Mouse (Mus musculus) lung, embryonic 15.5 days (tissue): Measurements from ENCODE around the gene Rem2. TPM values are rescaled to one million over a fixed set of nuclear protein-coding genes. Genes with fewer than 3 reads are reported as not detected.

Source experiments
- ATAC-seq: fragments of 200-750 bp; cut with Nextera tagmentation; 2 replicates; pipeline ENCODE4 v1.8.0; 2017; ENCODE audit warnings: moderate number of reproducible peaks, borderline replicate concordance; ENCODE audit not compliant: low FRiP score, low TSS enrichment; ENCODE audit errors: extremely low read depth
- H3K27ac ChIP-seq: fragments of 300-500 bp; sonication (generic); 2 replicates; pipeline ENCODE4 v1.5.1; 2015; ENCODE audit warnings: moderate library complexity, mild to moderate bottlenecking, inconsistent platforms
- H3K27me3 ChIP-seq: fragments of 300-500 bp; sonication (generic); 2 replicates; pipeline ENCODE4 v1.6.1; 2015; ENCODE audit warnings: inconsistent platforms
- H3K36me3 ChIP-seq: fragments of 300-500 bp; sonication (generic); 2 replicates; pipeline ENCODE4 v1.6.1; 2015; ENCODE audit warnings: inconsistent platforms
- H3K4me1 ChIP-seq: fragments of 300-500 bp; sonication (generic); 2 replicates; pipeline ENCODE4 v1.6.1; 2015; ENCODE audit warnings: inconsistent platforms
- H3K4me2 ChIP-seq: fragments of 300-500 bp; sonication (generic); 2 replicates; pipeline ENCODE4 v1.6.1; 2015; ENCODE audit warnings: inconsistent platforms, mild to moderate bottlenecking, moderate library complexity
- H3K4me3 ChIP-seq: fragments of 300-500 bp; sonication (generic); 2 replicates; pipeline ENCODE4 v1.5.1; 2015; ENCODE audit warnings: mild to moderate bottlenecking, inconsistent platforms
- H3K9ac ChIP-seq: fragments of 300-500 bp; sonication (generic); 2 replicates; pipeline ENCODE4 v1.6.1; 2015; ENCODE audit warnings: inconsistent platforms
- H3K9me3 ChIP-seq: fragments of 300-500 bp; sonication (generic); 2 replicates; pipeline ENCODE4 v1.6.1; 2016; ENCODE audit warnings: inconsistent platforms
- WGBS: fragments of 180-500 bp; shearing (Covaris S2); methylation state at CpG from one replicate; pipeline ENCODE4 v1.1.7; 2015; 5-methylcytosine and 5-hydroxymethylcytosine counted together
- polyA plus RNA-seq: library from polyadenylated mRNA; unstranded; fragments of >200 nt; fragmentation: Nextera tagmentation; extraction: Ambion mirVana; gene quantifications from 2 replicates; pipeline ENCODE4 v1.2.1, GENCODE M21; 2015

The Rem2 gene
- polyA plus RNA-seq, 1 experiment from 2014 or later = 16.2 TPM

DNA sequence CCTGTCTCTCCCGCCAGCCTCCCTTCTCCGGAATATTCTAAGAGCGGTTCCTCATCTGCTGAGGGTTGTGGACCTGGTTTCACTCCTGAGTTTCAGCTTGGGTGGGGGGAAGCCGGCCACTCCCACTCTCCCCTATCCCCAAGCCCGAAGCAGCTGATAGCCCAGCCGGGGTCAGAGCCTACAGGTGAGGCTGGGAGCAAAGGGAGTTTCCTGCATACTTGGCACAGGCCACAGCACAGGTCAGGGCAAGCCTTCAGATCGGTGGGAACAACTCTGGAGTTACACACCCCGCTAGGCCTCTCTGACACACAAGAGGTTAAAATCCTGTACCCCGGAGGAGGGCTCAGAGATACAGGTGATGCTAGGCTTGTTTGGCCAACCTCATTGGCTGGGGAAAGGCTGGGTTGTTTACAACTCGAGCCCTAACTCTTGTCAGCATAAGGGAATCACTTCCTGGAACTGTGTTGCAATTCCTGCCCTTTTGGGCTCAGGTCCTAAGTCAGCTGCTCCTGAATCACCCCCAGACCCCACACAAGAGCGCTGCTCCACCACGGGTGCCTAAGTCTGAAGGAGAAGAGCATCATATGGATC is 41.9 kb upstream of the Rem2 start:
- H3K4me1 ChIP-seq = peaks cover 50% of the 10 kb centered on the region
- H3K27me3 ChIP-seq = no peaks in the 10 kb centered on the region
- no peak for ATAC-seq
- H3K36me3 ChIP-seq = peaks cover 38% of the 10 kb centered on the region
- H3K4me2 ChIP-seq = peak overlapping the region; percentile 77
- H3K9ac ChIP-seq = peak overlapping the region; percentile 97
- WGBS = 50% methylated on average over 12 of the region's 12 CpGs
- H3K4me3 ChIP-seq = peak overlapping the region; percentile 85
- no peaks in the 10 kb centered on the region for H3K9me3 ChIP-seq
- H3K27ac ChIP-seq = peak overlapping the region; percentile 99

DNA sequence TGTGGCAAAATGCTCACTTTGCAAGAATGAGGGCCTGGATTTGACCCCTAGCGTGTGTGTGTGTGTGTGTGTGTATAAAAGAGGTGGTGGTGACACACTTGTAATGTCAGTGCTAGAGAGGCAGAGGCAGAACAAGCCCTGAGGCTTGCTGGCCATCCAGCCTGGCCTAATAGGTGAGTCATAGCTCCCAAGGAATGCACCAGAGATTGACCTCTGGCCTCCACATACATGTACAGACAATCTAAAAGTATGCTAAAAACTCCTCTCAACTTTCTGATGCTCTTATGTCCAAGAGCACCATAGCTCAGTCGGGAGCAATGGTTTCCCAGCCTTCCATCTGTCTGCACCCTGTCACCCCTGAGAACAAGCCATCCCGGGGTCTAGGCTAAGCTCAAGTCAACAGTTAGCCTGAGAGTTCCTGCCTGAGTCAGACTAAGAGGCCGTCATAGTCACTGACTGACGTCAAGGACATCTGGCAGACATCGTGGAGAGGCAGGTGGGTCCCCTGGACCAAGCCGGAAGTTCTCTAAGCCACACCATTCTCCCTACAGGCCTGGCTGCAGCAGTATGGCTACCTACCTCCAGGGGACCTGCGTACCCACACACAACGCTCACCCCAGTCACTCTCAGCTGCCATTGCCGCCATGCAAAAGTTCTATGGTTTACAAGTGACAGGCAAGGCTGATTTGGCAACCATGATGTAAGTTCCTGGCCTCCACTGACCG is 40.5 kb upstream of the Rem2 start:
- no peaks in the 10 kb centered on the region for H3K9me3 ChIP-seq
- no peak overlapping the region for H3K4me3 ChIP-seq
- WGBS = 75% methylated on average over 11 of the region's 11 CpGs
- H3K36me3 ChIP-seq = peaks cover 51% of the 10 kb centered on the region
- no peak for ATAC-seq
- H3K4me1 ChIP-seq = peaks cover 37% of the 10 kb centered on the region
- H3K4me2 ChIP-seq = no peak overlapping the region
- no peaks in the 10 kb centered on the region for H3K27me3 ChIP-seq
- H3K27ac ChIP-seq = no peak overlapping the region
- no peak overlapping the region for H3K9ac ChIP-seq

DNA sequence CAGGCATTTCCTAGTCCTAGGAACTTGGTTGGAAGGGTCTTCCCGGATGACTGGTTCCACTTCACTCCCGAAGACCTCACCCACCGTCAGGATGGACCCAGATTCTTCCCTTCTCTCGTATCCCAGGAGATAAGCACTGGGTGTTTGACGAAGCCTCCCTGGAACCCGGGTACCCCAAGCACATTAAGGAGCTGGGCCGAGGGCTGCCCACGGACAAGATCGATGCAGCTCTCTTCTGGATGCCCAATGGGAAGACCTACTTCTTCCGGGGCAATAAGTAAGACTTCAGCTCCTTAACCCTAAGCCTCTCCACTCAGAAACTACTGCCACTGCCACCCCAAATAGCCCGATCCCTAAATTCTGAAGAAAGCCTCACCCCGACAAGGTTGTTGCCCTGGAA is 36.7 kb upstream of the Rem2 start:
- H3K4me2 ChIP-seq = no peak overlapping the region
- H3K4me3 ChIP-seq = no peak overlapping the region
- H3K36me3 ChIP-seq = peaks cover 64% of the 10 kb centered on the region
- WGBS = 82% methylated on average over 12 of the region's 12 CpGs
- peaks cover 35% of the 10 kb centered on the region for H3K4me1 ChIP-seq
- no peak overlapping the region for H3K27ac ChIP-seq
- no peaks in the 10 kb centered on the region for H3K9me3 ChIP-seq
- ATAC-seq = no peak
- no peak overlapping the region for H3K9ac ChIP-seq
- H3K27me3 ChIP-seq = no peaks in the 10 kb centered on the region

DNA sequence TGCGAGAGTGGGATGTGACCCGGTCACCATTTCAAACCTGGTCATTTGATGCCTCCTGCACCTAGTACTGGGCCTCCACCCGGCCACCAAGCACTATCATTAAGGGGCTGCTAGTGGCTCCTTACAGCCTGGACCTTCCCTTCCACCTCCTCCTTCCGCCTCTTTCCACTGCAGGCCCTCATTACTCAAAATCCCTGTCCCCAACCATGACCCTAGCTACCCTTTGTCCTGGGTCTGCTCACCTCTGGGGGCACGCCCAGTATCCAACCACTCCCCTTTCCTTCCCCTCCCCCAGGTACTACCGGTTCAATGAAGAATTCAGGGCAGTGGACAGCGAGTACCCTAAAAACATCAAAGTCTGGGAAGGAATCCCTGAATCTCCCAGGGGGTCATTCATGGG is 36.3 kb upstream of the Rem2 start:
- H3K36me3 ChIP-seq = peaks cover 64% of the 10 kb centered on the region
- H3K4me1 ChIP-seq = peaks cover 31% of the 10 kb centered on the region
- ATAC-seq = no peak
- no peaks in the 10 kb centered on the region for H3K27me3 ChIP-seq
- no peaks in the 10 kb centered on the region for H3K9me3 ChIP-seq
- no peak overlapping the region for H3K27ac ChIP-seq
- H3K4me3 ChIP-seq = no peak overlapping the region
- whole genome bisulfite sequencing = 62% methylated on average over 7 of the region's 7 CpGs
- H3K4me2 ChIP-seq = no peak overlapping the region
- no peak overlapping the region for H3K9ac ChIP-seq

DNA sequence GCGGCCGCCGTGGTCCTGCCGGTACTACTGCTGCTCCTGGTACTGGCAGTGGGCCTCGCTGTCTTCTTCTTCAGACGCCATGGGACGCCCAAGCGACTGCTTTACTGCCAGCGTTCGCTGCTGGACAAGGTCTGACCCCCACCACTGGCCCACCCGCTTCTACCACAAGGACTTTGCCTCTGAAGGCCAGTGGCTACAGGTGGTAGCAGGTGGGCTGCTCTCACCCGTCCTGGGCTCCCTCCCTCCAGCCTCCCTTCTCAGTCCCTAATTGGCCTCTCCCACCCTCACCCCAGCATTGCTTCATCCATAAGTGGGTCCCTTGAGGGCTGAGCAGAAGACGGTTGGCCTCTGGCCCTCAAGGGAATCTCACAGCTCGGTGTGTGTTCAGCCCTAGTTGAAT is 35.4 kb upstream of the Rem2 start:
- Histone ChIP-seq H3K36me3 (peaks cover 60% of the 10 kb centered on the region), H3K4me3 (no peak overlapping the region), H3K27me3 (no peaks in the 10 kb centered on the region), H3K4me1 (peaks cover 21% of the 10 kb centered on the region), H3K27ac (no peak overlapping the region), H3K4me2 (no peak overlapping the region), H3K9me3 (no peaks in the 10 kb centered on the region), H3K9ac (no peak overlapping the region)
- ATAC-seq = no peak
- 88% methylated on average over 14 of the region's 14 CpGs for WGBS

DNA sequence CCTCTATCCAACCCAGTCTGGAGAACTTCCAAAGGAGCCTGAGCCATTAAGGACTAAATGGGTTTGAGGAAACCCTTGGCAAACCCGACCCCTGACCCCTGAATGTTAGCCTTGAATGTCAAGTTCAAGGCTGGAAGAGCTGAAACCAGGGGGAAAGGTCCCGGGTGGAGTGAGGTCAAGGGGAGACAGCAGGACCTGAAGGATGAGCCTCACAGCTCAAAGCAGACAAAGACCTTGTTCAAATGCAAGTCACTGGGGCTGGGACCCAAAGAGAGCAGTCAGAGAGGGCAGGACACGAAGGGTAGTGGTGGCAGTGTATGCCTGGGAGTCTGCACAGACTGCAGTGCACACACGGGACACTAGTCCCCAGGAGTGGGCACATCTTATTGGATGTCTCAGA is 34.5 kb upstream of the Rem2 start:
- WGBS = 71% methylated on average over 4 of the region's 4 CpGs
- Histone ChIP-seq H3K36me3 (peaks cover 51% of the 10 kb centered on the region), H3K9me3 (no peaks in the 10 kb centered on the region), H3K4me1 (peaks cover 17% of the 10 kb centered on the region), H3K9ac (no peak overlapping the region), H3K27me3 (no peaks in the 10 kb centered on the region), H3K4me3 (no peak overlapping the region), H3K27ac (no peak overlapping the region), H3K4me2 (no peak overlapping the region)
- ATAC-seq = no peak

DNA sequence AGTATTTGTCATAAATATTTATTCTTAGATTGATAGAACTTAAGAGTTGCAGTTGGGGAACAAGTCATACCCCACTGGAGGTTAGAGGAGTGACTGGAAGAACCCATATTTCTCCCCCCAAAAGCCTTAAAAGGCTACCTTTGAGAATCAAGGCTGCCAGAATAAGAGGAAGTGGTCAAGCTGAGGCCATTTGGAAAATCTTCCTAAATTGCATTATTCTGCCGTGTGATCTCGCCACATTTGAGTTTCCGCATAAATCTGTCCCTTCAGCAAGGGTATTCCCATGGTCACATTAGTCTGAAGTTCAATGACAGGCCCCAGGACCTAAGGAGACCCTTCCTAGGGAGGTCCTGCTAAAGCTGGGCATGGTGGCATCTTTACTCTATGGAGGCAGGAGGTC is 33.4 kb upstream of the Rem2 start:
- H3K27me3 ChIP-seq = no peaks in the 10 kb centered on the region
- no peak overlapping the region for H3K4me3 ChIP-seq
- ATAC-seq = no peak
- peaks cover 17% of the 10 kb centered on the region for H3K4me1 ChIP-seq
- H3K9ac ChIP-seq = no peak overlapping the region
- peaks cover 39% of the 10 kb centered on the region for H3K36me3 ChIP-seq
- no peak overlapping the region for H3K4me2 ChIP-seq
- no peaks in the 10 kb centered on the region for H3K9me3 ChIP-seq
- WGBS = 87% methylated on average over 3 of the region's 3 CpGs
- peak overlapping the region; percentile 80 for H3K27ac ChIP-seq

DNA sequence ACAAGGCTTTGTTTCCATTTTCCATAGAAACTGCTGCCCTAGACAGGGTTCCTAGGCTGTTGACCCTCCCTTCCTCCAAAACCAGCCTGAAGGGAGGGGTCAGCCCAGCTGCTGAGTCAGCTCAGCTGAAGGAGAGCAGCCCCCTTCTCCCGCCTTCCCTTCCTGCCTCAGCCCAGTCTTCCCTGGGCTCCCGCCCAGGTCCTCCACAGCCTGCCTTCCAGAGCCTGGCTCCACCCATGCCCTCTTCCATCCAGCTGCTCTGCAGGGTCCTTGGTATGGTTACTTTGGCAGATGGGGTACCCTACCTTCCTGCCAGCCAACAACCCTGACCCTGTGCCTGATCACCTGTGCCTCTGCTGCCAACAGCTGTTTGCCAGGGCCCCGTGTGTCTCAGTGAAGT is 32.7 kb upstream of the Rem2 start:
- H3K27ac ChIP-seq = peak overlapping the region; percentile 80
- peak; percentile 86 for ATAC-seq
- no peak overlapping the region for H3K9ac ChIP-seq
- no peaks in the 10 kb centered on the region for H3K27me3 ChIP-seq
- no peaks in the 10 kb centered on the region for H3K9me3 ChIP-seq
- H3K36me3 ChIP-seq = peaks cover 35% of the 10 kb centered on the region
- H3K4me1 ChIP-seq = peaks cover 17% of the 10 kb centered on the region
- H3K4me2 ChIP-seq = 0 out of 2 replicates have a peak overlapping the region, but pooled peaks have one; percentile 1
- no peak overlapping the region for H3K4me3 ChIP-seq
- 18% methylated on average over 3 of the region's 3 CpGs for WGBS

DNA sequence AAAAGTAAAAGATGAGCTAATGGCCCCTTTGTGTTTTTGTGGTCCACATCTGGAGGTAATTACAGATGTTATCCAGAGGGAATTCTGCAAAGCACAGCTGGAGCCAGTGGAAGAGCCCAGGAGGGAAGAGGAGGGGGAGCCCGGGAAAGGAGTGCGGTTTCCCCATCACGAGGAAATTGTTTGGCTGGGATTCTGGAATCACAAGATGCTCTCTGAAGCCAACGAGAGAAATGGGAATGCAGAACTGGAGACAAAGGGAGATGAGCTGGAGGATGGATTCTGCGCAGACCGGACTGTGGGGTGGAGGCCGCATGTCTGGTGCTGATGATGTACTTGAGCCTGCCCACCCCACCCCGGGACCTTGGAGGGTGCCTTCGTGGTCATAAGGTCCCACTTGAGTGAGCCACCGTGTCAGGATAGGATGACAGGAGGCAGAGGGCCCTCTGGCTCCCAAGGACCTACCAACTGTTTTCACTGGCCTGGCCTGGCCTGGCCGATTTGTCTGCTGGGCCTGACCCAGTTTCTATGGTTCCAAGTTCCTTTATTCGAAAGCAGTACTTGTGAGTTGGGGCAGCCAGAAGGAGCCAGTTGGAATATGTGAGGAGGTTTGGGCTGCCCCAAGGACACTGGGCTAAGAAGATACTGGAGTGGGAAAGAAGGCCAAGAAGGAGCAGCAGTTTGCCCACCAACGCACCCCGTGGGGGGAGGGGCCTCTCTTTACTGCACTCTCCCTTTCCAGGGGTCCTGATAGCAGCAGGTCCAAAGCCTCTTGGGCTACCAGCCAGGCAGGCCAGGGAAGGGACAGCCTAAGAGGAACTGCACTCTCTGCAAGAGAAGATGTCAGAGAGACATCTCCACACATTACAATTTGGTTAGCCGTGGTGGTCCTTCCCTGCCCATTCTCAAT is 31.9 kb upstream of the Rem2 start:
- 54% methylated on average over 15 of the region's 15 CpGs for WGBS
- Histone ChIP-seq H3K27me3 (no peaks in the 10 kb centered on the region), H3K9me3 (no peaks in the 10 kb centered on the region), H3K4me1 (peaks cover 17% of the 10 kb centered on the region), H3K4me2 (no peak overlapping the region), H3K27ac (peak overlapping the region; percentile 80), H3K36me3 (peaks cover 28% of the 10 kb centered on the region), H3K9ac (no peak overlapping the region), H3K4me3 (no peak overlapping the region)
- no peak for ATAC-seq

DNA sequence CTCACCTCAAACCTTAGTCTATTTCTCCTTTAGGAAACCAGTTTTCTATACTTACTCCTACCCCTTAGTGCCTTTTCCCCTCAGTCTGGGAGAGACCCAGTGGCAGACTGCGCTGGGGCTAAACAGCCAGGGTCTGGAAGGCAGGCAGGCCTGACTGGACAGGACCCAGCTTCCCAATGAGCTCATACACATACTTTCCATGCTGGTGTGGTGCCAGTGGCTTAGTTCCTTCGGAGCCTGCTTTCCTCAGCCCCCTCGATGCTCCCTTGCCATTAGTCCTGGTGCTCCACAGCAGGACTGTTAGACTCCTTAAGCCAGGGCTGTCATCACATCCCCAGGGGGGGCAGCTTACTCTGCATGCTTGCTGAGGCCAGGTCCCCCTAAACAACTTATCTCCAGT is 30.4 kb upstream of the Rem2 start:
- peaks cover 17% of the 10 kb centered on the region for H3K4me1 ChIP-seq
- 45% methylated on average over 3 of the region's 3 CpGs for WGBS
- no peaks in the 10 kb centered on the region for H3K27me3 ChIP-seq
- H3K4me3 ChIP-seq = no peak overlapping the region
- H3K36me3 ChIP-seq = peaks cover 12% of the 10 kb centered on the region
- H3K9me3 ChIP-seq = no peaks in the 10 kb centered on the region
- no peak for ATAC-seq
- no peak overlapping the region for H3K9ac ChIP-seq
- no peak overlapping the region for H3K4me2 ChIP-seq
- H3K27ac ChIP-seq = no peak overlapping the region

DNA sequence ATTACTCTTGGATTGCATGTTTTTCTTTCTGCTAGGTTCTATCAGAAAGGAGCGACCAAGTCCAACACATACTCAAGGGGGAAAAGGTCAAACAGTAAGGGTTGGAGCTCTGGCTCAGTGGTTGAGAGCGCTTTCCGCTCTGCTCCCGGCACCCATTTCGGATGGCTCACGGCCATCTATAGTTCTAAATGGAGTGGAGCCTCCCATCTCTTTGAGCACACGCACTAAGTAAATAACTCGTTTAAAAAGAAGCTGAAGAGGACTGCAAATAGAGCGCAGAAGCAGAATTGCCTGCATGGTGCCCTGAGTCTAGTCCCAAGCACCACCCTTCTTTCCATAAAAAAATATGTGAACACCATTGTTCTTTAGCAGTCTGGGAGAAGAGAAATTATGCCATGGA is 22.3 kb upstream of the Rem2 start:
- no peaks in the 10 kb centered on the region for H3K36me3 ChIP-seq
- 55% methylated on average over 9 of the region's 9 CpGs for WGBS
- H3K27me3 ChIP-seq = no peaks in the 10 kb centered on the region
- peaks cover 13% of the 10 kb centered on the region for H3K4me1 ChIP-seq
- no peaks in the 10 kb centered on the region for H3K9me3 ChIP-seq
- H3K27ac ChIP-seq = peak overlapping the region; percentile 77
- peak; percentile 33; the same call in 1 of the 2 replicates for ATAC-seq
- H3K4me2 ChIP-seq = no peak overlapping the region
- H3K4me3 ChIP-seq = no peak overlapping the region
- H3K9ac ChIP-seq = no peak overlapping the region
